Mouse (Mus musculus): ENCODE measurements at regions not wholly inside any gene's neighbourhood (a gene's known extent, or its start where the extent isn't known, plus 50 kb on each side); places are given as distances from the start of the nearest gene placed in this dataset.

GRCm38 (mm10) chr3:52607379-52608085 is 339.4 kb downstream of the Foxo1 start:
- Histone ChIP-seq H3K27ac (ENCODE audit: insufficient read depth, low read depth, low read length) (no peak overlapping the region), H3K4me1 (ENCODE audit: control insufficient read depth, insufficient read depth, low read length) (no peaks in the 10 kb centered on the region), H3K4me3 (ENCODE audit: insufficient read depth, low read length) (no peak overlapping the region)
- no peak for TF ChIP-seq POLR2A (IDR thresholded peaks at IDR 0.05; ENCODE audit: borderline replicate concordance, low read depth, low read length)
- TF ChIP-seq CTCF (IDR thresholded peaks at IDR 0.05; ENCODE audit: low read depth, low read length), result no peak

GRCm38 (mm10) chr3:52605261-52605771 is 337.2 kb downstream of the Foxo1 start:
- no peak for TF ChIP-seq POLR2A (IDR thresholded peaks at IDR 0.05; ENCODE audit: borderline replicate concordance, low read depth, low read length)
- TF ChIP-seq CTCF (IDR thresholded peaks at IDR 0.05; ENCODE audit: low read depth, low read length), result no peak
- no peak overlapping the region for H3K4me3 ChIP-seq (ENCODE audit: insufficient read depth, low read length)
- no peaks in the 10 kb centered on the region for H3K4me1 ChIP-seq (ENCODE audit: control insufficient read depth, insufficient read depth, low read length)
- no peak overlapping the region for H3K27ac ChIP-seq (ENCODE audit: insufficient read depth, low read depth, low read length)

DNA sequence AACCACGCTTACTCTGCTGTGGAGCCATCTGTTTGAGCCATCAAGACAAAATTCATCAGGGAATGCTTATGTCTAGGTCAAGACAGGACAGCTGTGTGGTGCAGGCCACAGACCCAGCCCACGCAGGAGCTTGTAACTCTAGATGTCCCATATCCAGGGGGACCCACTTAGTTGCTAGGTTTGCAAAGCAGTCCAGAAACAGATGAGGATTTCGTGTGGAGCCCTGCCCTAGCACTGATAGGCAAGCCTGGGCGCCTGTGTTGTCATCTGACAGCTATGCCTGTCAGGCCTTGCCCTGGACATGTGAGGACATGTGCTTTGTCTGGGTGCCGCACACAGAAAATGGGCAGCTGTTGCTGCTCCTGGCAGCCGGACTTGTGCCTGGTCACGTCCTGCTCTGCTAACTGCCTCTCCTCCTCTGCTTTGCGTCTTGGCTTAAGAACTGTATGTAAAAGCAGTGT is 335.1 kb downstream of the Foxo1 start:
- TF ChIP-seq POLR2A (IDR thresholded peaks at IDR 0.05; ENCODE audit: borderline replicate concordance, low read depth, low read length) (no peak), CTCF (IDR thresholded peaks at IDR 0.05; ENCODE audit: low read depth, low read length) (no peak)
- Histone ChIP-seq H3K4me1 (ENCODE audit: control insufficient read depth, insufficient read depth, low read length) (no peaks in the 10 kb centered on the region), H3K27ac (ENCODE audit: insufficient read depth, low read depth, low read length) (no peak overlapping the region), H3K4me3 (ENCODE audit: insufficient read depth, low read length) (no peak overlapping the region)

DNA sequence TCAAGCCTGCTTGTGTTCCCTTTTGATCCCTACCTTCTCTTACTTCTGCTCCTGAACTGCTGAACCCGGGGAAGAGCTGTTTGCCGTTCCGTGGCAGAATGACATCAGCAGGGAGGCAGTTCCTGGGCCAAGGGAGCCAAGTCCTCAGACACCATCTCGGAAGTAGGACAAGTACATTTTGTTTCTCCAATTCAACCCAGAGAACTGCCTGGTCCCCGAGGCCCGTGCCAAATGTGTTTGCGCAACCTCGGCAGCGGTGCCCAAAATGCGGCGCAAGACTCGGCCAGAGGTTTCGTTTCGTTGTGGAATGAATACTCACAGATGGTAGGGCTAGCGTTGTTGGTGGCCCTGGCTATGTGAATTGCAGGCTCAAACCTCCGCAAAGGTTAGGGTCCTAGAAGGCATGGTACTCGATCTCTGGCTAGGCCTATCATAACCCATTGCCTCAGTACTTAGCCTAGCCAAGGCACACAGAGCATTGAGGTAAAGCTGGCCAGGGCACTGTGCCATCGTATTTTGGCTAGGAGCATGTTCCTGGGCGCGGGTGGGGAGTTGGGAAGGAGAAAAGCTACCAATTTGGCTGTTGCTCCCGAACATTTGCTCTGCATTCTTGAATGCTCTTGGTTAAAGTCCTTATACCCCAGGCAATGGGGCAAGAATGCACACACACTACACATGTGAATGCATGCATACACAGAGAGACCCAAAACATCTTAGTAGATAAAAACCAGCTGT is 333.0 kb downstream of the Foxo1 start:
- Histone ChIP-seq H3K27ac (ENCODE audit: insufficient read depth, low read depth, low read length) (no peak overlapping the region), H3K4me3 (ENCODE audit: insufficient read depth, low read length) (peak overlapping the region; percentile 15), H3K4me1 (ENCODE audit: control insufficient read depth, insufficient read depth, low read length) (no peaks in the 10 kb centered on the region)
- TF ChIP-seq CTCF (IDR thresholded peaks at IDR 0.05; ENCODE audit: low read depth, low read length) (no peak), POLR2A (IDR thresholded peaks at IDR 0.05; ENCODE audit: borderline replicate concordance, low read depth, low read length) (no peak)

GRCm38 (mm10) chr3:52600581-52600980 is 332.4 kb downstream of the Foxo1 start:
- peak overlapping the region; percentile 15 for H3K4me3 ChIP-seq (ENCODE audit: insufficient read depth, low read length)
- no peak overlapping the region for H3K27ac ChIP-seq (ENCODE audit: insufficient read depth, low read depth, low read length)
- H3K4me1 ChIP-seq (ENCODE audit: control insufficient read depth, insufficient read depth, low read length), result no peaks in the 10 kb centered on the region
- TF ChIP-seq CTCF (IDR thresholded peaks at IDR 0.05; ENCODE audit: low read depth, low read length) (no peak), POLR2A (IDR thresholded peaks at IDR 0.05; ENCODE audit: borderline replicate concordance, low read depth, low read length) (no peak)

- no peak overlapping the region for H3K4me3 ChIP-seq (ENCODE audit: insufficient read depth, low read length)
- TF ChIP-seq POLR2A (IDR thresholded peaks at IDR 0.05; ENCODE audit: borderline replicate concordance, low read depth, low read length) (no peak), CTCF (IDR thresholded peaks at IDR 0.05; ENCODE audit: low read depth, low read length) (no peak)
- no peak overlapping the region for H3K27ac ChIP-seq (ENCODE audit: insufficient read depth, low read depth, low read length)
- no peaks in the 10 kb centered on the region for H3K4me1 ChIP-seq (ENCODE audit: control insufficient read depth, insufficient read depth, low read length)
These were observed 332.0 kb downstream of the Foxo1 start for GRCm38 (mm10) chr3:52600146-52600545.

DNA sequence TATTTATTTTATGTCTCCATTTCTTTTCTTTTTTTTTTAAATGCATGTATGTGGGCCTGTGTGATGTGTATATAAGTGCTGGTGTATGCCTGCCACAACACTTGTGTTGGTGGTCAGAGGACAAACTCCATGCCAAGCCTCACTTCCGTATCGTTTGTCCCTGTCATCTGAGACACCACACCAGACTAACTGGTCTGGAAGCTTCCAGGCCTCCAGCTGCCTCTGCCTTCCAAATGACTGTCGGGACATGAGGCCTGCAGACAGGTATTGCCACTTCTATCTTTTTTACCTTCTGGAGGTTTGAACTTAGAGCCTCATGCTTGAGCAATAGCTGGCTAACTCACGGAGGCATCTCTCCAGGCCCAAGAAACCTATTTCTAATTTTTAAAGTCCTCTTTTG is 318.3 kb downstream of the Foxo1 start:
- Histone ChIP-seq H3K27ac (ENCODE audit: insufficient read depth, low read depth, low read length) (no peak overlapping the region), H3K4me3 (ENCODE audit: insufficient read depth, low read length) (no peak overlapping the region), H3K4me1 (ENCODE audit: control insufficient read depth, insufficient read depth, low read length) (no peaks in the 10 kb centered on the region)
- TF ChIP-seq CTCF (IDR thresholded peaks at IDR 0.05; ENCODE audit: low read depth, low read length), result no peak
- no peak for TF ChIP-seq POLR2A (IDR thresholded peaks at IDR 0.05; ENCODE audit: borderline replicate concordance, low read depth, low read length)

DNA sequence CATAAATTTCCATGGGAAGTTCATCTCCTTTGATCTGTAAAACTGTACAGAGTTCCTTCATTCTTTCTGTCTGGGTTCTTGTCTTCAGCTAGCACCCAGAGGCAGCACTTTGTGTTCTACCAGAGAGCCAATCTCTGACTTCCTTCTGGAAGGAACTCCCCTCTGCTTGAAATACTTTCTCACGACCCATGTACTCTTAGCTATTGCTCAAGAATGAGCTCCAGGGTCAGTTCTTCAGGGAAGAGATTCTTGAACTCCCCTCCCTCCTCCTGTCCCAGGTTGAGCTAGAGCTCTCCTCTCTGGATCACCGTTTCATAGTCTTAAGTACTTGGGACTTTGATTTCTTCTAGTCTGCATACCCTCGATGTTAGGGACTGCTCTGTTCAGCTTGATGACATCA is 311.8 kb downstream of the Foxo1 start:
- H3K4me1 ChIP-seq (ENCODE audit: control insufficient read depth, insufficient read depth, low read length), result no peaks in the 10 kb centered on the region
- H3K4me3 ChIP-seq (ENCODE audit: insufficient read depth, low read length), result no peak overlapping the region
- H3K27ac ChIP-seq (ENCODE audit: insufficient read depth, low read depth, low read length), result no peak overlapping the region
- TF ChIP-seq POLR2A (IDR thresholded peaks at IDR 0.05; ENCODE audit: borderline replicate concordance, low read depth, low read length), result no peak
- no peak for TF ChIP-seq CTCF (IDR thresholded peaks at IDR 0.05; ENCODE audit: low read depth, low read length)

DNA sequence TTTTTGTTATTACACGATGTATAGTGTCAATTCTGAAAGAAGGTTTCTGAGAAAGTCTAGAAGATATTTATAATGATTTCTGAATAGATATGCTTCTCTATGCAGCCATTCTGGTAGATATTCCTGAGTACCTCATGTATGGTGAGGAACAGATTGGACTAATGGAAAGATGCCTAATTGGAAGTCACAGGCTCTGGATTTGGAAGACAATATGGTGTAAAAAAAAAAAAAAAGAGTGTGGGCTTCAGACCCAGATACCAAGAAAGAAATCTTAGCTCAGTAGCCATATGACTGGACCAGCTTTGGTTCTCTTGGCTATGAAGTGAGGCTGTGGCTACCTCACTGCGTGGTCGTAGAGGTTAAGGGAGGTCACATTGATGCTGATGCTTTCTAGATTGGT is 311.0 kb downstream of the Foxo1 start:
- H3K4me3 ChIP-seq (ENCODE audit: insufficient read depth, low read length), result no peak overlapping the region
- H3K4me1 ChIP-seq (ENCODE audit: control insufficient read depth, insufficient read depth, low read length), result no peaks in the 10 kb centered on the region
- TF ChIP-seq CTCF (IDR thresholded peaks at IDR 0.05; ENCODE audit: low read depth, low read length), result no peak
- TF ChIP-seq POLR2A (IDR thresholded peaks at IDR 0.05; ENCODE audit: borderline replicate concordance, low read depth, low read length), result no peak
- no peak overlapping the region for H3K27ac ChIP-seq (ENCODE audit: insufficient read depth, low read depth, low read length)

GRCm38 (mm10) chr3:52576703-52577244 is 308.6 kb downstream of the Foxo1 start:
- no peaks in the 10 kb centered on the region for H3K4me1 ChIP-seq (ENCODE audit: control insufficient read depth, insufficient read depth, low read length)
- no peak for TF ChIP-seq CTCF (IDR thresholded peaks at IDR 0.05; ENCODE audit: low read depth, low read length)
- no peak for TF ChIP-seq POLR2A (IDR thresholded peaks at IDR 0.05; ENCODE audit: borderline replicate concordance, low read depth, low read length)
- H3K27ac ChIP-seq (ENCODE audit: insufficient read depth, low read depth, low read length), result no peak overlapping the region
- no peak overlapping the region for H3K4me3 ChIP-seq (ENCODE audit: insufficient read depth, low read length)

Measured in bone marrow macrophage, adult 2 months (primary cell).